Mouse (Mus musculus): ENCODE results near the gene Olfr286. TPM values are rescaled to one million over a fixed set of nuclear protein-coding genes. Genes with fewer than 3 reads are reported as not detected.

Gene Olfr286
- polyA plus RNA-seq (2014; fragmentation: Nextera tagmentation; extraction: Ambion mirVana), result not detected in 2 replicates

GRCm38 (mm10) chr15:98234350-98234749 lies at the start of gene Olfr286:
TSS of gene Olfr286 (minus strand) at chr15:98234450.
- Histone ChIP-seq H3K4me1 (replicated peaks; ENCODE audit: control insufficient read depth, insufficient read depth, low read length) (no peaks in the 10 kb centered on the region), H3K27ac (ENCODE audit: low read depth, low read length) (no peak within 1 kb of the TSS), H3K4me2 (no peak within 1 kb of the TSS), H3K4me3 (ENCODE audit: low read depth, low read length) (no peak within 1 kb of the TSS), H3K9me3 (ENCODE audit: control insufficient read depth, low read length) (no peaks in the 10 kb centered on the region), H3K27me3 (replicated peaks; ENCODE audit: control insufficient read depth, insufficient read depth, low read length) (no peaks in the 10 kb centered on the region), H3K36me3 (ENCODE audit: control insufficient read depth, insufficient read depth, low read length) (no peaks in the 10 kb centered on the region), H3K9ac (ENCODE audit: low read depth, low read length) (no peak within 1 kb of the TSS)
- DNase-seq (ENCODE audit: low spot score) (no peak), ATAC-seq (replicated peaks; ENCODE audit: low FRiP score) (no peak)
- WGBS, result 77% methylated on average over 4 of the region's 4 CpGs

GRCm38 (mm10) chr15:98257776-98258175 lies 23.5 kb upstream of the Olfr286 start:
- Histone ChIP-seq H3K4me1 (replicated peaks; ENCODE audit: control insufficient read depth, insufficient read depth, low read length) (no peaks in the 10 kb centered on the region), H3K4me3 (ENCODE audit: low read depth, low read length) (no peak overlapping the region), H3K27me3 (replicated peaks; ENCODE audit: control insufficient read depth, insufficient read depth, low read length) (no peaks in the 10 kb centered on the region), H3K27ac (ENCODE audit: low read depth, low read length) (no peak overlapping the region), H3K36me3 (ENCODE audit: control insufficient read depth, insufficient read depth, low read length) (no peaks in the 10 kb centered on the region), H3K9ac (ENCODE audit: low read depth, low read length) (no peak overlapping the region), H3K9me3 (ENCODE audit: control insufficient read depth, low read length) (no peaks in the 10 kb centered on the region), H3K4me2 (no peak overlapping the region)
- ATAC-seq (replicated peaks; ENCODE audit: low FRiP score), result no peak
- DNase-seq (ENCODE audit: low spot score), result no peak
- WGBS, result 73% methylated on average over 7 of the region's 7 CpGs

GRCm38 (mm10) chr15:98257193-98257592 lies 22.9 kb upstream of the Olfr286 start, which contains the start of gene H1fnt:
TSS of gene H1fnt (minus strand) at chr15:98257293.
- H3K4me2 ChIP-seq, result no peak within 1 kb of the TSS
- no peak within 1 kb of the TSS for H3K27ac ChIP-seq (ENCODE audit: low read depth, low read length)
- no peak within 1 kb of the TSS for H3K9ac ChIP-seq (ENCODE audit: low read depth, low read length)
- DNase-seq (ENCODE audit: low spot score) (no peak), ATAC-seq (replicated peaks; ENCODE audit: low FRiP score) (no peak)
- H3K36me3 ChIP-seq (ENCODE audit: control insufficient read depth, insufficient read depth, low read length), result no peaks in the 10 kb centered on the region
- H3K4me1 ChIP-seq (replicated peaks; ENCODE audit: control insufficient read depth, insufficient read depth, low read length), result no peaks in the 10 kb centered on the region
- no peak within 1 kb of the TSS for H3K4me3 ChIP-seq (ENCODE audit: low read depth, low read length)
- H3K9me3 ChIP-seq (ENCODE audit: control insufficient read depth, low read length), result no peaks in the 10 kb centered on the region
- no peaks in the 10 kb centered on the region for H3K27me3 ChIP-seq (replicated peaks; ENCODE audit: control insufficient read depth, insufficient read depth, low read length)
- WGBS, result 87% methylated on average over 8 of the region's 8 CpGs

- no peak for DNase-seq (ENCODE audit: low spot score)
- H3K4me3 ChIP-seq (ENCODE audit: low read depth, low read length), result no peak overlapping the region
- no peak overlapping the region for H3K27ac ChIP-seq (ENCODE audit: low read depth, low read length)
- whole genome bisulfite sequencing, result 90% methylated on average over 13 of the region's 13 CpGs
- no peak overlapping the region for H3K4me2 ChIP-seq
- H3K27me3 ChIP-seq (replicated peaks; ENCODE audit: control insufficient read depth, insufficient read depth, low read length), result no peaks in the 10 kb centered on the region
- H3K36me3 ChIP-seq (ENCODE audit: control insufficient read depth, insufficient read depth, low read length), result no peaks in the 10 kb centered on the region
- H3K9ac ChIP-seq (ENCODE audit: low read depth, low read length), result no peak overlapping the region
- H3K4me1 ChIP-seq (replicated peaks; ENCODE audit: control insufficient read depth, insufficient read depth, low read length), result no peaks in the 10 kb centered on the region
- no peaks in the 10 kb centered on the region for H3K9me3 ChIP-seq (ENCODE audit: control insufficient read depth, low read length)
- no peak for ATAC-seq (replicated peaks; ENCODE audit: low FRiP score)
Measured at GRCm38 (mm10) chr15:98256271-98256670, 22.0 kb upstream of the Olfr286 start.

- H3K36me3 ChIP-seq (ENCODE audit: control insufficient read depth, insufficient read depth, low read length), result no peaks in the 10 kb centered on the region
- no peak overlapping the region for H3K4me3 ChIP-seq (ENCODE audit: low read depth, low read length)
- no peaks in the 10 kb centered on the region for H3K9me3 ChIP-seq (ENCODE audit: control insufficient read depth, low read length)
- no peak for DNase-seq (ENCODE audit: low spot score)
- no peak overlapping the region for H3K4me2 ChIP-seq
- no peaks in the 10 kb centered on the region for H3K4me1 ChIP-seq (replicated peaks; ENCODE audit: control insufficient read depth, insufficient read depth, low read length)
- H3K27me3 ChIP-seq (replicated peaks; ENCODE audit: control insufficient read depth, insufficient read depth, low read length), result no peaks in the 10 kb centered on the region
- no peak overlapping the region for H3K9ac ChIP-seq (ENCODE audit: low read depth, low read length)
- WGBS, result 77% methylated on average over 4 of the region's 4 CpGs
- no peak overlapping the region for H3K27ac ChIP-seq (ENCODE audit: low read depth, low read length)
- ATAC-seq (replicated peaks; ENCODE audit: low FRiP score), result no peak
Measured at GRCm38 (mm10) chr15:98235442-98235841, 1.2 kb upstream of the Olfr286 start.

GRCm38 (mm10) chr15:98226096-98226495 lies 8.2 kb downstream of the Olfr286 start:
- no peak for ATAC-seq (replicated peaks; ENCODE audit: low FRiP score)
- no peaks in the 10 kb centered on the region for H3K36me3 ChIP-seq (ENCODE audit: control insufficient read depth, insufficient read depth, low read length)
- DNase-seq (ENCODE audit: low spot score), result no peak
- H3K9me3 ChIP-seq (ENCODE audit: control insufficient read depth, low read length), result no peaks in the 10 kb centered on the region
- H3K4me2 ChIP-seq, result no peak overlapping the region
- 67% methylated on average over 7 of the region's 7 CpGs for WGBS
- no peak overlapping the region for H3K9ac ChIP-seq (ENCODE audit: low read depth, low read length)
- no peak overlapping the region for H3K27ac ChIP-seq (ENCODE audit: low read depth, low read length)
- no peak overlapping the region for H3K4me3 ChIP-seq (ENCODE audit: low read depth, low read length)
- H3K4me1 ChIP-seq (replicated peaks; ENCODE audit: control insufficient read depth, insufficient read depth, low read length), result no peaks in the 10 kb centered on the region
- H3K27me3 ChIP-seq (replicated peaks; ENCODE audit: control insufficient read depth, insufficient read depth, low read length), result no peaks in the 10 kb centered on the region

- WGBS, result 45% methylated on average over 16 of the region's 16 CpGs
- DNase-seq (ENCODE audit: low spot score) (no peak), ATAC-seq (replicated peaks; ENCODE audit: low FRiP score) (no peak)
- Histone ChIP-seq H3K27ac (ENCODE audit: low read depth, low read length) (no peak overlapping the region), H3K36me3 (ENCODE audit: control insufficient read depth, insufficient read depth, low read length) (no peaks in the 10 kb centered on the region), H3K4me1 (replicated peaks; ENCODE audit: control insufficient read depth, insufficient read depth, low read length) (no peaks in the 10 kb centered on the region), H3K4me3 (ENCODE audit: low read depth, low read length) (no peak overlapping the region), H3K27me3 (replicated peaks; ENCODE audit: control insufficient read depth, insufficient read depth, low read length) (no peaks in the 10 kb centered on the region), H3K9ac (ENCODE audit: low read depth, low read length) (no peak overlapping the region), H3K9me3 (ENCODE audit: control insufficient read depth, low read length) (no peaks in the 10 kb centered on the region), H3K4me2 (no peak overlapping the region)
Measured at GRCm38 (mm10) chr15:98225610-98226009, 8.6 kb downstream of the Olfr286 start.

- Histone ChIP-seq H3K9ac (ENCODE audit: low read depth, low read length) (no peak overlapping the region), H3K4me3 (ENCODE audit: low read depth, low read length) (no peak overlapping the region), H3K36me3 (ENCODE audit: control insufficient read depth, insufficient read depth, low read length) (no peaks in the 10 kb centered on the region), H3K4me2 (no peak overlapping the region), H3K9me3 (ENCODE audit: control insufficient read depth, low read length) (no peaks in the 10 kb centered on the region), H3K27ac (ENCODE audit: low read depth, low read length) (no peak overlapping the region), H3K4me1 (replicated peaks; ENCODE audit: control insufficient read depth, insufficient read depth, low read length) (no peaks in the 10 kb centered on the region), H3K27me3 (replicated peaks; ENCODE audit: control insufficient read depth, insufficient read depth, low read length) (no peaks in the 10 kb centered on the region)
- DNase-seq (ENCODE audit: low spot score) (no peak), ATAC-seq (replicated peaks; ENCODE audit: low FRiP score) (no peak)
Measured at GRCm38 (mm10) chr15:98222377-98222776, 11.9 kb downstream of the Olfr286 start.

GRCm38 (mm10) chr15:98220877-98221276 lies 13.4 kb downstream of the Olfr286 start, which contains the start of the genes Gm44579 and Olfr287:
TSS of gene Gm44579 (minus strand) at chr15:98220977.
TSS of gene Olfr287 (minus strand) at chr15:98221056.
- no peak for ATAC-seq (replicated peaks; ENCODE audit: low FRiP score)
- Histone ChIP-seq H3K4me2 (no peak within 1 kb of the TSS), H3K4me1 (replicated peaks; ENCODE audit: control insufficient read depth, insufficient read depth, low read length) (no peaks in the 10 kb centered on the region), H3K9me3 (ENCODE audit: control insufficient read depth, low read length) (no peaks in the 10 kb centered on the region), H3K27ac (ENCODE audit: low read depth, low read length) (no peak within 1 kb of the TSS), H3K36me3 (ENCODE audit: control insufficient read depth, insufficient read depth, low read length) (no peaks in the 10 kb centered on the region), H3K9ac (ENCODE audit: low read depth, low read length) (no peak within 1 kb of the TSS), H3K27me3 (replicated peaks; ENCODE audit: control insufficient read depth, insufficient read depth, low read length) (no peaks in the 10 kb centered on the region), H3K4me3 (ENCODE audit: low read depth, low read length) (no peak within 1 kb of the TSS)
- WGBS, result 61% methylated on average over 4 of the region's 4 CpGs
- DNase-seq (ENCODE audit: low spot score), result no peak

All from liver, embryonic 11.5 days (tissue).